Mouse (Mus musculus) liver, embryonic 14.5 days (tissue): ENCODE results near the gene Zc3hav1.

Source experiments
- CTCF ChIP-seq: IDR thresholded peaks from 2 replicates; pipeline ENCODE4 v1.5.1; 2016; ENCODE audit warnings: antibody characterized with exemption, low read depth, control low read depth
- EP300 ChIP-seq: IDR thresholded peaks from 2 replicates; pipeline ENCODE4 v1.6.1; 2016; ENCODE audit warnings: antibody characterized with exemption, low read depth

DNA sequence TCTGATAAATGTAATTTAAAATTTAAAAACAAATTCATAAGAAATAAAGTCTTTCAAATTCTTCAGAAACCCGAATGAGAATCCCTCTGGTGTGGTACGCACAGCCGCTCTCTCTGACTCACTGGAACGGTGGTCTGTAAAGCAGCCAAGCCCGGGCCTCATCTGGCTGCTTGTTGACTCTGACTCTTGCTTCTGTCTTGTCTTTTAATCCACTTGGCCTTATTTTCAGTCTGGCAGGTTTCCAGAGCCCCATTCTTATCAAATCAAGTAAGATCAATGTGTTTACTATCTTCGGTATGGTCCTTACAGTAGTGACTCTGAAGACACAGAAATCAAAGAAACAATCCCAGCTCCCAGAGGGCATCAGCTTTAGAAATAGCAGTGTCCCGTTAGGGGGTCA is 1.5 kb upstream of the Zc3hav1 start:
- TF ChIP-seq CTCF (no peak), EP300 (no peak)
